Mouse (Mus musculus) spleen, adult 2 months (tissue): ENCODE data around the gene Slc16a13.

ENCODE experiments used
- CTCF ChIP-seq: fragments of 200-500 bp; IDR thresholded peaks from 2 replicates; pipeline ENCODE4 v1.5.1; 2011; ENCODE audit warnings: mild to moderate bottlenecking, inconsistent platforms; ENCODE audit not compliant: insufficient read depth, insufficient read length, insufficient replicate concordance; ENCODE audit errors: extremely low read depth
- POLR2A ChIP-seq: fragments of 200-500 bp; IDR thresholded peaks from 2 replicates; pipeline ENCODE4 v1.6.1; 2011; ENCODE audit warnings: low read depth, low read length, inconsistent platforms

GRCm38 (mm10) chr11:70198332-70198731 is 22.5 kb downstream of the Slc16a13 start:
- no peak for TF ChIP-seq CTCF
- no peak for TF ChIP-seq POLR2A
